Mouse (Mus musculus): ENCODE results near the gene Arl15. TPM values are rescaled to one million over a fixed set of nuclear protein-coding genes. Genes with fewer than 3 reads are reported as not detected.

Arl15 gene
- total and polyA plus RNA-seq, 2 experiments from 2014 or later = 13.6 to 32.6 TPM

- DNase-seq (ENCODE audit: low spot score) (no peak), ATAC-seq (no peak)
- no peak overlapping the region for H3K4me2 ChIP-seq (ENCODE audit: low read depth, low read length)
- no peaks in the 10 kb centered on the region for H3K4me1 ChIP-seq (ENCODE audit: insufficient read depth, low read length)
- H3K9ac ChIP-seq (replicated peaks; ENCODE audit: low read length) = no peak overlapping the region
- H3K36me3 ChIP-seq (ENCODE audit: insufficient read depth, low read length) = no peaks in the 10 kb centered on the region
- 67% methylated on average over 8 of the region's 8 CpGs for WGBS
- no peak for TF ChIP-seq CTCF (IDR thresholded peaks at IDR 0.05; ENCODE audit: low read depth)
- H3K27me3 ChIP-seq (ENCODE audit: insufficient read depth, low read length) = no peaks in the 10 kb centered on the region
- H3K27ac ChIP-seq = no peak overlapping the region
- H3K9me3 ChIP-seq (ENCODE audit: low read length) = no peaks in the 10 kb centered on the region
- H3K4me3 ChIP-seq (ENCODE audit: low read length) = no peak overlapping the region
These were observed 19.8 kb downstream of the Arl15 start for GRCm38 (mm10) chr13:113814121-113814520.

GRCm38 (mm10) chr13:113815697-113816420 is 21.6 kb downstream of the Arl15 start:
- no peak overlapping the region for H3K4me2 ChIP-seq (ENCODE audit: low read depth, low read length)
- 41% methylated on average over 15 of the region's 15 CpGs for WGBS
- DNase-seq (ENCODE audit: low spot score) = peak; percentile 18

GRCm38 (mm10) chr13:113816421-113816810 is 22.1 kb downstream of the Arl15 start:
- no peak overlapping the region for H3K27ac ChIP-seq
- no peak for TF ChIP-seq CTCF (IDR thresholded peaks at IDR 0.05; ENCODE audit: low read depth)
- DNase-seq (ENCODE audit: low spot score) (no peak), ATAC-seq (no peak)
- WGBS = 68% methylated on average over 6 of the region's 6 CpGs
- no peaks in the 10 kb centered on the region for H3K36me3 ChIP-seq (ENCODE audit: insufficient read depth, low read length)
- no peaks in the 10 kb centered on the region for H3K4me1 ChIP-seq (ENCODE audit: insufficient read depth, low read length)
- no peak overlapping the region for H3K4me3 ChIP-seq (ENCODE audit: low read length)
- H3K4me2 ChIP-seq (ENCODE audit: low read depth, low read length) = no peak overlapping the region
- no peaks in the 10 kb centered on the region for H3K27me3 ChIP-seq (ENCODE audit: insufficient read depth, low read length)
- no peak overlapping the region for H3K9ac ChIP-seq (replicated peaks; ENCODE audit: low read length)
- no peaks in the 10 kb centered on the region for H3K9me3 ChIP-seq (ENCODE audit: low read length)

More at GRCm38 (mm10) chr13:113815697-113816420, 21.6 kb downstream of the Arl15 start:
- ATAC-seq = no peak
- no peak overlapping the region for H3K4me3 ChIP-seq (ENCODE audit: low read length)
- H3K4me1 ChIP-seq (ENCODE audit: insufficient read depth, low read length) = no peaks in the 10 kb centered on the region
- no peaks in the 10 kb centered on the region for H3K9me3 ChIP-seq (ENCODE audit: low read length)
- H3K27me3 ChIP-seq (ENCODE audit: insufficient read depth, low read length) = no peaks in the 10 kb centered on the region
- no peak overlapping the region for H3K9ac ChIP-seq (replicated peaks; ENCODE audit: low read length)
- no peak for TF ChIP-seq CTCF (IDR thresholded peaks at IDR 0.05; ENCODE audit: low read depth)
- no peak overlapping the region for H3K27ac ChIP-seq
- no peaks in the 10 kb centered on the region for H3K36me3 ChIP-seq (ENCODE audit: insufficient read depth, low read length)

- no peak overlapping the region for H3K4me2 ChIP-seq (ENCODE audit: low read depth, low read length)
- DNase-seq (ENCODE audit: low spot score) (no peak), ATAC-seq (no peak)
- TF ChIP-seq CTCF (IDR thresholded peaks at IDR 0.05; ENCODE audit: low read depth) = no peak
- H3K9ac ChIP-seq (replicated peaks; ENCODE audit: low read length) = no peak overlapping the region
- no peaks in the 10 kb centered on the region for H3K4me1 ChIP-seq (ENCODE audit: insufficient read depth, low read length)
- 95% methylated on average over 7 of the region's 7 CpGs for WGBS
- H3K27ac ChIP-seq = no peak overlapping the region
- no peaks in the 10 kb centered on the region for H3K27me3 ChIP-seq (ENCODE audit: insufficient read depth, low read length)
- H3K36me3 ChIP-seq (ENCODE audit: insufficient read depth, low read length) = no peaks in the 10 kb centered on the region
- H3K4me3 ChIP-seq (ENCODE audit: low read length) = no peak overlapping the region
- H3K9me3 ChIP-seq (ENCODE audit: low read length) = no peaks in the 10 kb centered on the region
These were observed 24.7 kb downstream of the Arl15 start for GRCm38 (mm10) chr13:113819006-113819405.

GRCm38 (mm10) chr13:113820176-113820575 is 25.9 kb downstream of the Arl15 start:
- no peak overlapping the region for H3K9ac ChIP-seq (replicated peaks; ENCODE audit: low read length)
- no peaks in the 10 kb centered on the region for H3K9me3 ChIP-seq (ENCODE audit: low read length)
- DNase-seq (ENCODE audit: low spot score) (no peak), ATAC-seq (no peak)
- H3K36me3 ChIP-seq (ENCODE audit: insufficient read depth, low read length) = no peaks in the 10 kb centered on the region
- no peak for TF ChIP-seq CTCF (IDR thresholded peaks at IDR 0.05; ENCODE audit: low read depth)
- no peak overlapping the region for H3K4me3 ChIP-seq (ENCODE audit: low read length)
- H3K27ac ChIP-seq = no peak overlapping the region
- H3K4me1 ChIP-seq (ENCODE audit: insufficient read depth, low read length) = no peaks in the 10 kb centered on the region
- no peaks in the 10 kb centered on the region for H3K27me3 ChIP-seq (ENCODE audit: insufficient read depth, low read length)
- H3K4me2 ChIP-seq (ENCODE audit: low read depth, low read length) = no peak overlapping the region
- WGBS = 93% methylated on average over 3 of the region's 3 CpGs

- Histone ChIP-seq H3K4me3 (ENCODE audit: low read length) (no peak overlapping the region), H3K4me1 (ENCODE audit: insufficient read depth, low read length) (no peaks in the 10 kb centered on the region), H3K36me3 (ENCODE audit: insufficient read depth, low read length) (no peaks in the 10 kb centered on the region), H3K27me3 (ENCODE audit: insufficient read depth, low read length) (no peaks in the 10 kb centered on the region), H3K9ac (replicated peaks; ENCODE audit: low read length) (no peak overlapping the region), H3K9me3 (ENCODE audit: low read length) (no peaks in the 10 kb centered on the region), H3K27ac (peak overlapping the region; percentile 20; the same call in 1 of the 2 replicates), H3K4me2 (ENCODE audit: low read depth, low read length) (no peak overlapping the region)
- WGBS = 63% methylated on average over 12 of the region's 12 CpGs
- no peak for TF ChIP-seq CTCF (IDR thresholded peaks at IDR 0.05; ENCODE audit: low read depth)
- no peak for ATAC-seq
- peak; percentile 13 for DNase-seq (ENCODE audit: low spot score)
These were observed 27.6 kb downstream of the Arl15 start for GRCm38 (mm10) chr13:113821891-113822290.

GRCm38 (mm10) chr13:113824027-113824426 is 29.7 kb downstream of the Arl15 start:
- H3K4me3 ChIP-seq (ENCODE audit: low read length) = no peak overlapping the region
- TF ChIP-seq CTCF (IDR thresholded peaks at IDR 0.05; ENCODE audit: low read depth) = no peak
- H3K36me3 ChIP-seq (ENCODE audit: insufficient read depth, low read length) = no peaks in the 10 kb centered on the region
- no peak for DNase-seq (ENCODE audit: low spot score)
- no peak overlapping the region for H3K4me2 ChIP-seq (ENCODE audit: low read depth, low read length)
- no peaks in the 10 kb centered on the region for H3K4me1 ChIP-seq (ENCODE audit: insufficient read depth, low read length)
- no peak for ATAC-seq
- H3K9me3 ChIP-seq (ENCODE audit: low read length) = no peaks in the 10 kb centered on the region
- H3K9ac ChIP-seq (replicated peaks; ENCODE audit: low read length) = no peak overlapping the region
- 80% methylated on average over 3 of the region's 3 CpGs for WGBS
- no peaks in the 10 kb centered on the region for H3K27me3 ChIP-seq (ENCODE audit: insufficient read depth, low read length)
- no peak overlapping the region for H3K27ac ChIP-seq

Measured in hindbrain, postnatal 0 days (tissue).